Comparison of ENCODE assay signal across 8 mouse cellular contexts in the genomic region with DNA sequence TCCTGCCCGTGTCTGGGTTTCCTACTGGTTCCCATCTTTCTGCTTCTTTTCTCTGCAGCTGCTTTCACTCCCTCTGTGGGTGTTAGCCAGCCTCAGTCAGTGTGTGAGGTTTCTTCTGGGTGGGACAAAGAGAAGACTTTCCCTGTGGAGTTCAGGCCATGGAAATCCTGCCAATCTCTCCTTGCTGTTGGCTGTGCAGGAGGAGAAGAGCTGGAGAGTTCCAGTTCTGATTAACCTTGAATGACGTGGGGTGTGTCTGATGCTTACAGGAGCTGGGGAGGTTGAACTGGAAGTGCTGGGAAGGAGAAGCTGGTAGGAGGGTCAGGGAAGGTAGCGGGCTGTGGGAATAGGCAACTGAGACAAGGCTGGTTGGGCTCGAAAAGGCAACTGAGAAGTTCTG. TPM values are rescaled to one million over a fixed set of nuclear protein-coding genes. Genes with fewer than 3 reads are reported as not detected.
A peak's percentile ranks its signal among the peaks of the same experiment; 100 is the strongest.
DNase-seq lines count a peak whose midpoint lies in the region; ATAC-seq and TF ChIP-seq lines count a peak whose summit lies in the region.
"Had no signal": no experiment of that assay in that cellular context is flagged by ENCODE, and none has a peak within 500 bp of the region (broad histone marks: within the 10 kb centered on the region; RNA-seq: fewer than 3 reads in every experiment).

No protein-coding gene starts in this region.

- peak; percentile 48 for DNase-seq in urinary bladder, postnatal 14 days (ENCODE audit: low spot score)
- DNase-seq in urinary bladder, postnatal 25 days (ENCODE audit: low spot score): no peak
- DNase-seq in heart, adult 18-20 months: peak; percentile 36 to 60
- DNase-seq in kidney, postnatal 0 days (ENCODE audit: low spot score): peak; percentile 28
- no peak for DNase-seq in adipocyte (ENCODE audit: low spot score)
- no peak for DNase-seq in T-cell, adult 2 months (ENCODE audit: low spot score)

- H3K4me3 ChIP-seq in kidney, postnatal 0 days (replicated peaks; ENCODE audit: low read depth, low read length): no peak overlapping the region
- H3K4me3 ChIP-seq: myocyte had no signal

- 32% methylated on average over 4 of the region's 4 CpGs for WGBS in kidney, postnatal 0 days

- TF ChIP-seq CTCF in kidney, postnatal 0 days (IDR thresholded peaks at IDR 0.05; ENCODE audit: low read depth): no peak

- H3K36me3 ChIP-seq in kidney, postnatal 0 days (ENCODE audit: insufficient read depth, low read length): 0 out of 2 replicates have a peak, but pooled peaks cover 5% of the 10 kb centered on the region

- H3K4me2 ChIP-seq in kidney, postnatal 0 days (ENCODE audit: low read length): 0 out of 2 replicates have a peak overlapping the region, but pooled peaks have one; percentile 5

- H3K27ac ChIP-seq in kidney, postnatal 0 days: peak overlapping the region; percentile 60; the same call in 1 of the 2 replicates

- no peaks in the 10 kb centered on the region for H3K9me3 ChIP-seq in kidney, postnatal 0 days (replicated peaks; ENCODE audit: low read length)

- H3K27me3 ChIP-seq in kidney, postnatal 0 days (ENCODE audit: insufficient read depth, low read length): no peaks in the 10 kb centered on the region

- no peak for ATAC-seq in kidney, postnatal 0 days (replicated peaks; ENCODE audit: low FRiP score, low read depth)
- ATAC-seq in erythroid progenitor cell, adult 5-6 weeks (replicated peaks; ENCODE audit: low FRiP score, poor library complexity, severe bottlenecking): no peak

- H3K9ac ChIP-seq in kidney, postnatal 0 days (ENCODE audit: low read depth, low read length): no peak overlapping the region

- H3K4me1 ChIP-seq in kidney, postnatal 0 days (replicated peaks; ENCODE audit: insufficient read depth, low read length): peaks cover 46% of the 10 kb centered on the region

RNA-seq across cellular contexts. Expression of gene Farp1, which starts 26.7 kb away (rescaled TPM):
- 1 to 10 TPM; 7.1 to 8.7 TPM for total RNA-seq in heart, adult 18-20 months (2021)
- 23.4 and 25.0 TPM in 2 replicates for polyA plus RNA-seq in kidney, postnatal 0 days (2015; fragmentation: Nextera tagmentation; extraction: Ambion mirVana)
- total RNA-seq in erythroid progenitor cell, adult 5-6 weeks (2015; ENCODE audit: low replicate concordance): not detected in 2 replicates
- total RNA-seq in erythroid progenitor cell, adult 5-6 weeks (2017; ENCODE audit: low replicate concordance): 0.13 TPM in 1 of 2 replicates, not detected in the other

Comparison
In these comparisons a context has a peak if more than half of its experiments do, and no peak if none do; other contexts are left out.
1. DNase-seq: peak in urinary bladder, postnatal 14 days (single experiment), heart, adult 18-20 months (2 of 2) and kidney, postnatal 0 days (single experiment); none in urinary bladder, postnatal 25 days (single experiment), adipocyte (single experiment) and T-cell, adult 2 months (single experiment).
2. RNA of gene Farp1, which starts 26.7 kb away (total RNA-seq): 7.1 to 8.7 TPM in heart, adult 18-20 months; 0.13 TPM in erythroid progenitor cell, adult 5-6 weeks; every median in the first group is over 4 times any median in the second.